Mouse (Mus musculus): Measurements from ENCODE around the gene Emilin2. TPM values are rescaled to one million over a fixed set of nuclear protein-coding genes. Genes with fewer than 3 reads are reported as not detected.

Gene Emilin2
- polyA plus RNA-seq, 1 experiment, result 3.2 TPM

- Histone ChIP-seq H3K27me3 (ENCODE audit: control insufficient read depth, insufficient read depth, insufficient read length) (no peaks in the 10 kb centered on the region), H3ac (ENCODE audit: control insufficient read depth, insufficient read length) (no peak overlapping the region), H3K4me3 (no peak overlapping the region), H3K36me3 (ENCODE audit: control insufficient read depth, insufficient read depth) (no peaks in the 10 kb centered on the region), H3K79me2 (ENCODE audit: control insufficient read depth, insufficient read depth) (no peaks in the 10 kb centered on the region), H3K4me2 (ENCODE audit: low read depth) (no peak overlapping the region)
- TF ChIP-seq CEBPB (IDR thresholded peaks at IDR 0.05; ENCODE audit: insufficient read depth, poor library complexity, severe bottlenecking), result no peak
- no peak for TF ChIP-seq E2F4 (IDR thresholded peaks at IDR 0.05; ENCODE audit: insufficient read depth)
- no peak for TF ChIP-seq REST (IDR thresholded peaks at IDR 0.05; ENCODE audit: insufficient read depth, insufficient read length)
- no peak for TF ChIP-seq POLR2A (IDR thresholded peaks at IDR 0.05; ENCODE audit: insufficient read length, low read depth)
Observed at GRCm38 (mm10) chr17:71306091-71306490, 5.7 kb downstream of the Emilin2 start.

- Histone ChIP-seq H3K27me3 (ENCODE audit: control insufficient read depth, insufficient read depth, insufficient read length) (no peaks in the 10 kb centered on the region), H3K79me2 (ENCODE audit: control insufficient read depth, insufficient read depth) (no peaks in the 10 kb centered on the region), H3K4me2 (ENCODE audit: low read depth) (peak overlapping the region; percentile 3), H3ac (ENCODE audit: control insufficient read depth, insufficient read length) (no peak overlapping the region), H3K4me3 (no peak overlapping the region), H3K36me3 (ENCODE audit: control insufficient read depth, insufficient read depth) (no peaks in the 10 kb centered on the region)
- TF ChIP-seq CEBPB (IDR thresholded peaks at IDR 0.05; ENCODE audit: insufficient read depth, poor library complexity, severe bottlenecking) (no peak), SRF (IDR thresholded peaks at IDR 0.05; ENCODE audit: control insufficient read depth, insufficient read length, low read depth) (no peak), MYOD1 (IDR thresholded peaks at IDR 0.05; ENCODE audit: control insufficient read depth in 1 of 3, insufficient read length in 2 of 3, low read depth in 2 of 3) (peak in 2 of 3 experiments; percentile 38 to 44), TCF12 (IDR thresholded peaks at IDR 0.05; ENCODE audit: insufficient read depth, poor library complexity, severe bottlenecking) (peak; percentile 29), MYOG (IDR thresholded peaks at IDR 0.05; ENCODE audit: control insufficient read depth in 1 of 3, insufficient read depth in 1 of 3, insufficient read length in 2 of 3, low read depth in 2 of 3) (peak in 2 of 3 experiments; percentile 27 to 42)
Observed at GRCm38 (mm10) chr17:71303444-71303843, 8.3 kb downstream of the Emilin2 start.

GRCm38 (mm10) chr17:71301413-71301812 is 10.4 kb downstream of the Emilin2 start:
- H3K79me2 ChIP-seq (ENCODE audit: control insufficient read depth, insufficient read depth), result no peaks in the 10 kb centered on the region
- no peak for TF ChIP-seq MYOG (IDR thresholded peaks at IDR 0.05; ENCODE audit: control insufficient read depth in 1 of 3, insufficient read depth in 1 of 3, insufficient read length in 2 of 3, low read depth in 2 of 3)
- TF ChIP-seq E2F4 (IDR thresholded peaks at IDR 0.05; ENCODE audit: insufficient read depth), result no peak
- TF ChIP-seq TCF12 (IDR thresholded peaks at IDR 0.05; ENCODE audit: insufficient read depth, poor library complexity, severe bottlenecking), result no peak
- no peak for TF ChIP-seq POLR2AphosphoS2 (IDR thresholded peaks at IDR 0.05; ENCODE audit: insufficient read length, low read depth)
- TF ChIP-seq MAX (IDR thresholded peaks at IDR 0.05; ENCODE audit: low read depth), result no peak
- TF ChIP-seq USF1 (IDR thresholded peaks at IDR 0.05; ENCODE audit: low read depth), result no peak
- TF ChIP-seq MYOD1 (IDR thresholded peaks at IDR 0.05; ENCODE audit: control insufficient read depth in 1 of 3, insufficient read length in 2 of 3, low read depth in 2 of 3), result no peak
- no peak for TF ChIP-seq TCF3 (IDR thresholded peaks at IDR 0.05; ENCODE audit: insufficient read length, low read depth)
- no peak for TF ChIP-seq CEBPB (IDR thresholded peaks at IDR 0.05; ENCODE audit: insufficient read depth, poor library complexity, severe bottlenecking)
- no peak for TF ChIP-seq REST (IDR thresholded peaks at IDR 0.05; ENCODE audit: insufficient read depth, insufficient read length)
- no peak for TF ChIP-seq SRF (IDR thresholded peaks at IDR 0.05; ENCODE audit: control insufficient read depth, insufficient read length, low read depth)
- TF ChIP-seq POLR2A (IDR thresholded peaks at IDR 0.05; ENCODE audit: insufficient read length, low read depth), result no peak
- H3K27me3 ChIP-seq (ENCODE audit: control insufficient read depth, insufficient read depth, insufficient read length), result no peaks in the 10 kb centered on the region
- H3K4me2 ChIP-seq (ENCODE audit: low read depth), result no peak overlapping the region
- H3K36me3 ChIP-seq (ENCODE audit: control insufficient read depth, insufficient read depth), result no peaks in the 10 kb centered on the region
- no peak overlapping the region for H3K4me3 ChIP-seq
- H3ac ChIP-seq (ENCODE audit: control insufficient read depth, insufficient read length), result no peak overlapping the region

- Histone ChIP-seq H3K4me3 (no peak overlapping the region), H3ac (ENCODE audit: control insufficient read depth, insufficient read length) (no peak overlapping the region), H3K27me3 (ENCODE audit: control insufficient read depth, insufficient read depth, insufficient read length) (no peaks in the 10 kb centered on the region), H3K79me2 (ENCODE audit: control insufficient read depth, insufficient read depth) (no peaks in the 10 kb centered on the region), H3K36me3 (ENCODE audit: control insufficient read depth, insufficient read depth) (no peaks in the 10 kb centered on the region), H3K4me2 (ENCODE audit: low read depth) (no peak overlapping the region)
- no peak for TF ChIP-seq SRF (IDR thresholded peaks at IDR 0.05; ENCODE audit: control insufficient read depth, insufficient read length, low read depth)
- no peak for TF ChIP-seq TCF3 (IDR thresholded peaks at IDR 0.05; ENCODE audit: insufficient read length, low read depth)
- TF ChIP-seq CEBPB (IDR thresholded peaks at IDR 0.05; ENCODE audit: insufficient read depth, poor library complexity, severe bottlenecking), result peak; percentile 98
Observed at GRCm38 (mm10) chr17:71300338-71300737, 11.4 kb downstream of the Emilin2 start.

GRCm38 (mm10) chr17:71299879-71300278 is 11.9 kb downstream of the Emilin2 start:
- no peak overlapping the region for H3K4me2 ChIP-seq (ENCODE audit: low read depth)
- H3K79me2 ChIP-seq (ENCODE audit: control insufficient read depth, insufficient read depth), result no peaks in the 10 kb centered on the region
- no peak for TF ChIP-seq TCF12 (IDR thresholded peaks at IDR 0.05; ENCODE audit: insufficient read depth, poor library complexity, severe bottlenecking)
- no peak for TF ChIP-seq REST (IDR thresholded peaks at IDR 0.05; ENCODE audit: insufficient read depth, insufficient read length)
- peak; percentile 68; the same call in 1 of the 2 replicates for TF ChIP-seq CEBPB (IDR thresholded peaks at IDR 0.05; ENCODE audit: insufficient read depth, poor library complexity, severe bottlenecking)
- H3K36me3 ChIP-seq (ENCODE audit: control insufficient read depth, insufficient read depth), result no peaks in the 10 kb centered on the region
- no peak overlapping the region for H3ac ChIP-seq (ENCODE audit: control insufficient read depth, insufficient read length)
- no peaks in the 10 kb centered on the region for H3K27me3 ChIP-seq (ENCODE audit: control insufficient read depth, insufficient read depth, insufficient read length)
- no peak overlapping the region for H3K4me3 ChIP-seq

- Histone ChIP-seq H3K36me3 (ENCODE audit: control insufficient read depth, insufficient read depth) (no peaks in the 10 kb centered on the region), H3K4me3 (no peak overlapping the region), H3ac (ENCODE audit: control insufficient read depth, insufficient read length) (no peak overlapping the region), H3K4me2 (ENCODE audit: low read depth) (no peak overlapping the region), H3K79me2 (ENCODE audit: control insufficient read depth, insufficient read depth) (no peaks in the 10 kb centered on the region), H3K27me3 (ENCODE audit: control insufficient read depth, insufficient read depth, insufficient read length) (no peaks in the 10 kb centered on the region)
- no peak for TF ChIP-seq POLR2A (IDR thresholded peaks at IDR 0.05; ENCODE audit: insufficient read length, low read depth)
- TF ChIP-seq POLR2AphosphoS2 (IDR thresholded peaks at IDR 0.05; ENCODE audit: insufficient read length, low read depth), result no peak
- TF ChIP-seq MYOG (IDR thresholded peaks at IDR 0.05; ENCODE audit: control insufficient read depth in 1 of 3, insufficient read depth in 1 of 3, insufficient read length in 2 of 3, low read depth in 2 of 3), result no peak
- no peak for TF ChIP-seq MAX (IDR thresholded peaks at IDR 0.05; ENCODE audit: low read depth)
- no peak for TF ChIP-seq SRF (IDR thresholded peaks at IDR 0.05; ENCODE audit: control insufficient read depth, insufficient read length, low read depth)
- no peak for TF ChIP-seq CEBPB (IDR thresholded peaks at IDR 0.05; ENCODE audit: insufficient read depth, poor library complexity, severe bottlenecking)
- no peak for TF ChIP-seq E2F4 (IDR thresholded peaks at IDR 0.05; ENCODE audit: insufficient read depth)
- no peak for TF ChIP-seq TCF12 (IDR thresholded peaks at IDR 0.05; ENCODE audit: insufficient read depth, poor library complexity, severe bottlenecking)
Observed at GRCm38 (mm10) chr17:71294570-71294969, 17.2 kb downstream of the Emilin2 start.
